Mouse (Mus musculus): Measurements from ENCODE around the gene Dcps.

Dcps gene

GRCm38 (mm10) chr9:35108916-35109315, 66.9 kb downstream of the Dcps start:
- no peak for DNase-seq (ENCODE audit: low read depth)

GRCm38 (mm10) chr9:35108066-35108465, 67.8 kb downstream of the Dcps start:
- no peak for DNase-seq (ENCODE audit: low read depth)

GRCm38 (mm10) chr9:35107396-35107795, 68.5 kb downstream of the Dcps start:
- DNase-seq (ENCODE audit: low read depth), result no peak

GRCm38 (mm10) chr9:35105884-35106880, 69.7 kb downstream of the Dcps start:
- no peak for DNase-seq (ENCODE audit: low read depth)

- DNase-seq (ENCODE audit: low read depth), result no peak
Measured at GRCm38 (mm10) chr9:35105438-35105837, 70.4 kb downstream of the Dcps start.

GRCm38 (mm10) chr9:35104711-35105110, 71.2 kb downstream of the Dcps start:
- DNase-seq (ENCODE audit: low read depth), result no peak

GRCm38 (mm10) chr9:35098762-35099161, 77.1 kb downstream of the Dcps start:
- no peak for DNase-seq (ENCODE audit: low read depth)

- no peak for DNase-seq (ENCODE audit: low read depth)
Measured at GRCm38 (mm10) chr9:35097901-35098300, 78.0 kb downstream of the Dcps start.

- no peak for DNase-seq (ENCODE audit: low read depth)
Measured at GRCm38 (mm10) chr9:35095726-35096125, 80.1 kb downstream of the Dcps start.

- DNase-seq (ENCODE audit: low read depth), result no peak
Measured at GRCm38 (mm10) chr9:35093350-35093749, 82.5 kb downstream of the Dcps start.

- DNase-seq (ENCODE audit: low read depth), result no peak
Measured at GRCm38 (mm10) chr9:35092904-35093303, 83.0 kb downstream of the Dcps start.

Data from c-Kit-positive CD71-negative TER-119-negative erythroid progenitor cells, embryonic 14.5 days (primary cell).